Mouse (Mus musculus): Measurements from ENCODE around the gene Supt20. TPM values are rescaled to one million over a fixed set of nuclear protein-coding genes. Genes with fewer than 3 reads are reported as not detected.

Supt20 gene
- total and polyA plus RNA-seq, 3 experiments, result 34.1 to 69.5 (median 38.6) TPM

DNA sequence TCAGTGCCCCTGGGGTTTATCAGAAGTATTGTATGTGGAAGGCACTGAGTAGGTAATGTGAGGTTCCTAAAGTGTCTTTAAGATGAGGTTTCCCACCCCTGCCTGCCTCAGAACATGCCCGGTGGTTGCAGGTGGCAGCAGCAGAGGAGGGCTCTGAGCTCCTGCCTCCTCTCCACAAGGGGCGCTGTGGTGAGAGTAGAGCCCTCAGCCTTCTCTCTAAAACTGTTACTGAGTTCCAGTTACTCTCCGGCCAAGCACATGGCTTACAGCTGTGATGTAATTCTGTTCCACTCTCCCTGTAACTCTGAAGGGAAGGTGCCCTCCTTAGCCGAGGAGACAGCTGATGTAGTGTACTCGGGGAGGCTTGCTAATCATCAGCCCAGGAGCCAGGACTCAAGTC, 53.2 kb downstream of the Supt20 start:
- no peak overlapping the region for H3K9ac ChIP-seq (ENCODE audit: insufficient read depth, low read depth)
- H3K27ac ChIP-seq (ENCODE audit: insufficient read depth, low read depth), result no peak overlapping the region
- no peak for DNase-seq (ENCODE audit: extremely low read depth)
- TF ChIP-seq POLR2AphosphoS2 (IDR thresholded peaks at IDR 0.05; ENCODE audit: low read depth, low read length) (no peak), MYC (IDR thresholded peaks at IDR 0.05; ENCODE audit: low read depth, low read length) (0 out of 2 replicates have a peak, but pooled peaks have one; percentile 26), MAZ (IDR thresholded peaks at IDR 0.05; ENCODE audit: low read depth, low read length) (no peak), UBTF (IDR thresholded peaks at IDR 0.05; ENCODE audit: low read depth, low read length) (no peak), ZC3H11A (IDR thresholded peaks at IDR 0.05; ENCODE audit: low read depth, low read length) (no peak), IRF4 (IDR thresholded peaks at IDR 0.05; ENCODE audit: low read depth, low read length) (no peak), MEF2A (IDR thresholded peaks at IDR 0.05; ENCODE audit: borderline replicate concordance, low read depth, low read length) (no peak), EP300 (IDR thresholded peaks at IDR 0.05; ENCODE audit: low read length) (no peak), USF2 (conservative IDR thresholded peaks at IDR 0.05; ENCODE audit: low read depth, low read length) (no peak), ETS1 (conservative IDR thresholded peaks at IDR 0.05; ENCODE audit: low read depth, low read length) (no peak), CTCF (conservative IDR thresholded peaks at IDR 0.05 in 1 of 2, IDR thresholded peaks at IDR 0.05 in 1 of 2; ENCODE audit: low read depth in 2 of 2, low read length in 2 of 2) (peak; percentile 35 to 61)
- H3K4me2 ChIP-seq (ENCODE audit: insufficient read depth, low read depth, poor library complexity, severe bottlenecking), result no peak overlapping the region
- H3K79me2 ChIP-seq (replicated peaks; ENCODE audit: control insufficient read depth, extremely low read depth, insufficient read depth, poor library complexity, severe bottlenecking), result no peaks in the 10 kb centered on the region
- in situ Hi-C loops (cut with MboI; ENCODE audit: low pct_ligation_motif_present, low pct_unique_long_range_greater_than_20kb, low sequenced_read_pairs), result no loop called here
- H3K36me3 ChIP-seq (replicated peaks in 1 of 2; ENCODE audit: control insufficient read depth in 1 of 2, insufficient read depth in 1 of 2, low read length in 1 of 2), result peaks cover 81 to 98% of the 10 kb centered on the region in 2 experiments
- no peaks in the 10 kb centered on the region for H3K27me3 ChIP-seq (replicated peaks)
- H3K4me1 ChIP-seq (ENCODE audit: control insufficient read depth in 1 of 2, insufficient read depth in 2 of 2), result peaks cover 0 to 3% of the 10 kb centered on the region in 2 experiments; a peak in 1 of 4 replicates
- dilution Hi-C loops (cut with MboI; ENCODE audit: extremely low pct_ligation_motif_present, extremely low pct_unique_long_range_greater_than_20kb, low sequenced_read_pairs), result no loop called here
- H3K4me3 ChIP-seq (replicated peaks in 1 of 3; ENCODE audit: low read depth in 2 of 3, low read length in 2 of 3, poor library complexity in 1 of 3), result no peak overlapping the region
- peaks cover 6% of the 10 kb centered on the region for H3K9me3 ChIP-seq (replicated peaks; ENCODE audit: low read length)

DNA sequence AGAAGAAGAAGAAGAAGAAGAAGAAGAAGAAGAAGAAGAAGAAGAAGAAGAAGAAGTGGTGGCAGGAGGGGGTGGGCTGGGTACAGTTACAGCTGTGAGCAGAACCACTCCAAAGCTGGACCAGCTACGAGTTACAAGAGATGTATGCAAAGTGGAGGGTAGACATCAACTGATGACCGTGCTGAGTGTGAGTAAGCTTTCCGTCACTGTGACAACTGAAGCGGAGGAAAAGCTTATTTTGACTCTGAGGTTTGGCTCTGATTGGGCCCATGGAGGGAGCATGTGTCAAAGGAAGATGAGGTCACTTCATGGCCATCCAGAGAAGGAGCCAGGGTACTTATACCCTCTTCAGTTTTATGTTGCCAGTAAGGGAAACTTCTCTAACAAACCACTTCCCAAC, 60.8 kb downstream of the Supt20 start:
- Histone ChIP-seq H3K4me2 (ENCODE audit: insufficient read depth, low read depth, poor library complexity, severe bottlenecking) (no peak overlapping the region), H3K79me2 (replicated peaks; ENCODE audit: control insufficient read depth, extremely low read depth, insufficient read depth, poor library complexity, severe bottlenecking) (no peaks in the 10 kb centered on the region), H3K27me3 (replicated peaks) (no peaks in the 10 kb centered on the region), H3K4me1 (ENCODE audit: control insufficient read depth in 1 of 2, insufficient read depth in 2 of 2) (peaks cover 9 to 22% of the 10 kb centered on the region in 2 experiments), H3K4me3 (replicated peaks in 1 of 3; ENCODE audit: low read depth in 2 of 3, low read length in 2 of 3, poor library complexity in 1 of 3) (no peak overlapping the region), H3K9me3 (replicated peaks; ENCODE audit: low read length) (peaks cover 11% of the 10 kb centered on the region), H3K36me3 (replicated peaks in 1 of 2; ENCODE audit: control insufficient read depth in 1 of 2, insufficient read depth in 1 of 2, low read length in 1 of 2) (peaks cover 16 to 40% of the 10 kb centered on the region in 2 experiments), H3K27ac (ENCODE audit: insufficient read depth, low read depth) (no peak overlapping the region), H3K9ac (ENCODE audit: insufficient read depth, low read depth) (no peak overlapping the region)
- peak; percentile 82 for DNase-seq (ENCODE audit: extremely low read depth)
- dilution Hi-C loops (cut with MboI; ENCODE audit: extremely low pct_ligation_motif_present, extremely low pct_unique_long_range_greater_than_20kb, low sequenced_read_pairs), result no loop called here
- in situ Hi-C loops (cut with MboI; ENCODE audit: low pct_ligation_motif_present, low pct_unique_long_range_greater_than_20kb, low sequenced_read_pairs), result no loop called here
- peak; percentile 78 for TF ChIP-seq ETS1 (conservative IDR thresholded peaks at IDR 0.05; ENCODE audit: low read depth, low read length)
- TF ChIP-seq SIN3A (IDR thresholded peaks at IDR 0.05; ENCODE audit: low read length), result 0 out of 2 replicates have a peak, but pooled peaks have one; percentile 16
- TF ChIP-seq EP300 (IDR thresholded peaks at IDR 0.05; ENCODE audit: low read length), result peak; percentile 22; the same call in 1 of the 2 replicates
- no peak for TF ChIP-seq NRF1 (IDR thresholded peaks at IDR 0.05; ENCODE audit: low read depth, low read length)
- TF ChIP-seq E2F4 (IDR thresholded peaks at IDR 0.05; ENCODE audit: insufficient replicate concordance, low read depth, low read length), result no peak
- no peak for TF ChIP-seq ZMIZ1 (IDR thresholded peaks at IDR 0.05; ENCODE audit: low read depth, low read length)
- no peak; the same call in 1 of the 2 replicates for TF ChIP-seq TCF12 (IDR thresholded peaks at IDR 0.05; ENCODE audit: low read depth, low read length)
- TF ChIP-seq MAX (IDR thresholded peaks at IDR 0.05; ENCODE audit: low read length), result no peak
- TF ChIP-seq BHLHE40 (IDR thresholded peaks at IDR 0.05; ENCODE audit: low read depth, low read length), result peak; percentile 64
- TF ChIP-seq JUN (IDR thresholded peaks at IDR 0.05; ENCODE audit: insufficient read depth, low read depth, low read length), result no peak
- TF ChIP-seq ZC3H11A (IDR thresholded peaks at IDR 0.05; ENCODE audit: low read depth, low read length), result no peak
- no peak for TF ChIP-seq MAZ (IDR thresholded peaks at IDR 0.05; ENCODE audit: low read depth, low read length)
